Mouse (Mus musculus): Measurements from ENCODE around the gene Gpr18.

DNA sequence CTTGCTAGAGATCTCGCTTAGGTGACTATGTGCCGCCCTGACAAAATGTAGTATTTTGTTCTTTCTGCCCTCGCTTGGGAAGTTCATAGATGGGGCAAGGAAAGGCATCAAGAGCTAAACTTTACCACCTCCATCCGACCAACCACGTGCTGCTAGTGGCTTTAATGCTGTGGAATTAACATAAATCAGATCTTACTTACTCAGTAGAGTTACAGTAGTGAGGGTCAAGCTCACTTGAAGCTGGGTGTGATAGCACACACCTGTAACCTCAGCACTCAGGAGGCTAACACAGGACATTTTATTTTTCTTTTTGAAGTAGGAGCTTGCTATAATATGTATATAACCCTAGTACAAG is 36.4 kb upstream of the Gpr18 start:
- TF ChIP-seq CTCF (IDR thresholded peaks at IDR 0.05; ENCODE audit: low read depth, low read length) = no peak
- TF ChIP-seq POLR2A (IDR thresholded peaks at IDR 0.05; ENCODE audit: borderline replicate concordance, low read depth, low read length) = no peak
